Mouse (Mus musculus): ENCODE measurements around the gene Upp1.
"Not testable (repeated sequence)": the region's sequence is repeated elsewhere in the genome, so short reads cannot be mapped to it uniquely, and the experiment has no call there.

The Upp1 gene

DNA sequence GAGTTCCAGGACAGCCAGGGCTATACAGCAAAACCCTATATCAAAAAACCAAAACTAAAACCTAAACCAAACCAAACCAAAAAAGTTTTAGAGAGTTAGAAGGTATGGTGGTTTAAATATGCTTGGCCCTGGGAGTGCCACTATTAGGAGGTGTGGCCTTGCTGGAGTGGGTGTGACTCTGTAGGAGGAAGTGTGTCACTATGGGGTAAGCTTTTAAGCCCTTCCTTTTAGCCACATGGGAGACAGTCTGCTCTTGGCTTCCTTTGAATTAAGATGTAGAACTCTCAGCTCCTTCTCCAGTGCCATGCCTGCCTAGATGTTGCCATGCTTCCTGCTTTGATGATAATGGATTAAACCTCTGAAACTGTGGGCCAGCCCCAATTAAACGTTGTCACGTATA, 27.2 kb downstream of the Upp1 start:
- peaks cover 9% of the 10 kb centered on the region for H3K27me3 ChIP-seq (ENCODE audit: insufficient read depth, low read length)
- TF ChIP-seq CTCF (conservative IDR thresholded peaks at IDR 0.05; ENCODE audit: low read length): no peak
- TF ChIP-seq NANOG (IDR thresholded peaks at IDR 0.05; ENCODE audit: borderline replicate concordance, low read length): no peak
- no peak for TF ChIP-seq POU5F1 (IDR thresholded peaks at IDR 0.05; ENCODE audit: borderline replicate concordance, low read length)
- H3K9me3 ChIP-seq (ENCODE audit: low read length): peaks cover 32% of the 10 kb centered on the region

DNA sequence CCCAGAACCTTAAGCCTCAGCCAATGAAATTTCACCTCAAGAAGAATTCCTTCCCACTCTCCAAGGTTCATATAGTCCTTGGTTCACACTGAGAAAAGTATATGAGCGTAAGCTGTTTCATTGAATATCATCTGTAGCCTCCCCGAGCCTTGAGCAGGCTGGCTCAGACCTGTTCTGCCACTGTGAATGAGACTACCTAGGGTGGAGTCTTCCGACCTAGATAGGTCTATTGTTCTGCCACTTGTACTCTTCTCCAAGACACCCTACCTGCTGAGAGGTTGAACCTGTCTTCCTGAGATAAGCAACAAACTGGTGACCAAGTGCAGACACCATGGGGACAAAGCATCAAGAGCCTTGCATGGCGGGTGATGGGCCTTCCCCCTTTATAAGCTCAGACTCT, 28.2 kb downstream of the Upp1 start:
- no peak overlapping the region for H3K4me3 ChIP-seq (replicated peaks; ENCODE audit: low read length)
- H3K4me1 ChIP-seq (replicated peaks; ENCODE audit: low read depth, low read length): peaks cover 13% of the 10 kb centered on the region
- H3K36me3 ChIP-seq (ENCODE audit: insufficient read depth, low read length): no peaks in the 10 kb centered on the region
- peaks cover 19% of the 10 kb centered on the region for H3K27me3 ChIP-seq (ENCODE audit: insufficient read depth, low read length)
- TF ChIP-seq POU5F1 (IDR thresholded peaks at IDR 0.05; ENCODE audit: borderline replicate concordance, low read length) (no peak), NANOG (IDR thresholded peaks at IDR 0.05; ENCODE audit: borderline replicate concordance, low read length) (no peak), CTCF (conservative IDR thresholded peaks at IDR 0.05; ENCODE audit: low read length) (no peak)
- peaks cover 32% of the 10 kb centered on the region for H3K9me3 ChIP-seq (ENCODE audit: low read length)

More for the DNA sequence above, 27.2 kb downstream of the Upp1 start:
- H3K36me3 ChIP-seq (ENCODE audit: insufficient read depth, low read length): no peaks in the 10 kb centered on the region
- H3K4me3 ChIP-seq (replicated peaks; ENCODE audit: low read length): no peak overlapping the region
- peaks cover 13% of the 10 kb centered on the region for H3K4me1 ChIP-seq (replicated peaks; ENCODE audit: low read depth, low read length)

DNA sequence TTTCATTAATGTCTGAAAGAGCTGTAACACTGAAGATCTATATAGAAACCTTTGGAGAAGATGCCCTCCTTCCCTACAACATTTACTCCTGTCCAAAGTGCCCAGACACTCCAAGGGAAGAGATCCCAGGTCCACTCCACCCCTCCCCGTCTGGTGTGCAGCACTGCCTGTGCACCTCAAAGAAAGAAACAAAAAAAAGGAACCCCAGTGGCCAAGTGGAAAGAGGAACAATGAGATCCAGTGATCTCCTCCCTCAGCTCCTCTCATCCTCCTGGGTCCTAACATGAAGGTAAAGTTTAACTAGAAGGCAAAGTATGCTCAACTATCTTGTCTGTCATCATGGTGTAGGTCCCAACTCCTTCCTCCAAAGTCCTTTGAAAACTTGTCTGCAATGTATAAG, 28.8 kb downstream of the Upp1 start:
- H3K27me3 ChIP-seq (ENCODE audit: insufficient read depth, low read length): peaks cover 24% of the 10 kb centered on the region
- no peak overlapping the region for H3K4me3 ChIP-seq (replicated peaks; ENCODE audit: low read length)
- peaks cover 13% of the 10 kb centered on the region for H3K4me1 ChIP-seq (replicated peaks; ENCODE audit: low read depth, low read length)

DNA sequence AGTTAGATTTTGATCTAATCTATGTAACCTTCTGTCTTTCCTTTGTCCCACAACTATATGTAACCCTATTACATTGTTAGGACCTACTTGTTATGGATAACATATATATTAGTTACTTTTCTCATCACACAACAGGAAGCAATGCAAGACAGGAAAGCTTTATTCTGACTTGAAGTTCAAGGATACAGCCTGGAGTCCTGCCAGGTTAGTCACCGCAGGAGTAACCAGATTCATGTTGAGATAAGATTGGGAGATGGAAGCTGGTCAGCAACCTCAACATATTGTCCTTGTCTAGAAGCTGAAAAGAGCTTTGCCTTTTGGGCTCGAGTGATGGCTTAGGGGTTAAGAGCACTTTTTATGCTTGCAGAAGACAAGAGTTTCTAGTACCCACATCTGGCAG, 30.3 kb downstream of the Upp1 start:
- no peaks in the 10 kb centered on the region for H3K36me3 ChIP-seq (ENCODE audit: insufficient read depth, low read length)
- H3K4me1 ChIP-seq (replicated peaks; ENCODE audit: low read depth, low read length): peaks cover 13% of the 10 kb centered on the region
- TF ChIP-seq CTCF (conservative IDR thresholded peaks at IDR 0.05; ENCODE audit: low read length): no peak
- no peak for TF ChIP-seq POU5F1 (IDR thresholded peaks at IDR 0.05; ENCODE audit: borderline replicate concordance, low read length)
- TF ChIP-seq NANOG (IDR thresholded peaks at IDR 0.05; ENCODE audit: borderline replicate concordance, low read length): no peak
- peaks cover 32% of the 10 kb centered on the region for H3K9me3 ChIP-seq (ENCODE audit: low read length)
- no peak overlapping the region for H3K4me3 ChIP-seq (replicated peaks; ENCODE audit: low read length)
- peaks cover 29% of the 10 kb centered on the region for H3K27me3 ChIP-seq (ENCODE audit: insufficient read depth, low read length)

More for the DNA sequence above, 28.8 kb downstream of the Upp1 start:
- Histone ChIP-seq H3K36me3 (ENCODE audit: insufficient read depth, low read length) (no peaks in the 10 kb centered on the region), H3K9me3 (ENCODE audit: low read length) (peaks cover 32% of the 10 kb centered on the region)
- no peak for TF ChIP-seq POU5F1 (IDR thresholded peaks at IDR 0.05; ENCODE audit: borderline replicate concordance, low read length)
- no peak for TF ChIP-seq CTCF (conservative IDR thresholded peaks at IDR 0.05; ENCODE audit: low read length)
- TF ChIP-seq NANOG (IDR thresholded peaks at IDR 0.05; ENCODE audit: borderline replicate concordance, low read length): no peak

DNA sequence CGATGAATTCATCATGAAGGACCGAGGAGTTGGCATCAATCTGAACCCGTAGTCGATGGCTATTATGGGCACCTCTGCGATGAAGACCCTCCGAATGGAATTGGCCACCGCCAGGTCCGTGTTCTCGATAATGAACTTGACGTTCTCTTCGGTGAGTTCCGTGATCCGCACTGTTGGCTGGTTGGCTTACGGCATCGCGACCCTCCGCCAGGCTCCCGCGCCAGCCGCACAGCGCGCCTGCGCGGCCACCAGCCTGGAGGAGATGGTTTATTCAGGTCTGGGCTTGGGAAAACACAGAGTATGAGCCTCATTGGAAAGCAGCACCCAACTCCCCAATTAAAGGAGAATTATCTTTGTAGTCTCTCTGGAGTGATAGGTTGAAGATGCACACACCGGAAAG, 32.5 kb downstream of the Upp1 start:
- H3K4me1 ChIP-seq (replicated peaks; ENCODE audit: low read depth, low read length); H3K36me3 ChIP-seq (ENCODE audit: insufficient read depth, low read length): not testable (repeated sequence)
- peaks cover 27% of the 10 kb centered on the region for H3K9me3 ChIP-seq (ENCODE audit: low read length)

DNA sequence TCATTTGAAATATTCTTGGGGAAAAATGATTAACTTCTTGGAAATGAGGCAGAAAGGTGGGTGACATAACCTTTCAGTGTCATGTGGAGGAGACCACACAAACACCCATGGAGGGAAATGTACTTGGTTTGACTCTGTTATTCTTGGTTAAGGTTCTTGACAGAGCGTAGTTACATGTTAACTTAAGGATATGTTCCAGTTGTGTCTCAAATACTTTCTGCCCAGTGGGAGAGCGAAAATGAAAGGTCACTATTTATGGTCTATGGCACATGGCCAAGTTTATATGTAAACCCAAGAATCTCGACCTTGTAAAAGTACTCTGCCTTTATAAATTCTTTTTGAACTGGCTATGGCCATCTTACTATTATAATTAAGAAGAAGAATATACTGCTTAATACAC, 42.0 kb downstream of the Upp1 start:
- Histone ChIP-seq H3K36me3 (ENCODE audit: insufficient read depth, low read length) (no peaks in the 10 kb centered on the region), H3K9me3 (ENCODE audit: low read length) (no peaks in the 10 kb centered on the region), H3K4me1 (replicated peaks; ENCODE audit: low read depth, low read length) (no peaks in the 10 kb centered on the region), H3K4me3 (replicated peaks; ENCODE audit: low read length) (no peak overlapping the region), H3K27me3 (ENCODE audit: insufficient read depth, low read length) (0 out of 2 replicates have a peak, but pooled peaks cover under 1% of the 10 kb centered on the region)
- no peak for TF ChIP-seq CTCF (conservative IDR thresholded peaks at IDR 0.05; ENCODE audit: low read length)
- no peak for TF ChIP-seq NANOG (IDR thresholded peaks at IDR 0.05; ENCODE audit: borderline replicate concordance, low read length)

More for the DNA sequence above, 32.5 kb downstream of the Upp1 start:
- Histone ChIP-seq H3K4me3 (replicated peaks; ENCODE audit: low read length) (peak overlapping the region; percentile 29; the same call in 1 of the 2 replicates), H3K27me3 (ENCODE audit: insufficient read depth, low read length) (peaks cover 33% of the 10 kb centered on the region)

DNA sequence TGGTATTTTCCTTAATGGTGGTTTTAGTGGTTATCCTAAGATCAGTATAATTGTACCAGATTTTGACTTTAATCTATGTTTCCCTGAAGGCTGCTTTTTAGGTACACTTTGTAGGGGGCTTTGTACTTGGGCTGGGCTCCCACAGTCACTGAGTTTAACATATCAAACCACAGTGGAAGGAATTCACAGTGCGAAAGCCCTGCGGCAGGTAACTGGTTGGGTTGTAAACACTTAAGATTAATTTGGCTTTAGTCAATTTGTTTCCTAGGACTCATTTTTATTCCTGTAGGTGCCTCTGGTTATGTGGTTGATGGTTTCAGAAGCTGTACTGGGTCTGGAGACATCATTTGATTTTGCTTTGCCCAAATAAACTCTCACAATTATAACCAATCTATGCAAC, 49.4 kb downstream of the Upp1 start:
- Histone ChIP-seq H3K4me3 (replicated peaks; ENCODE audit: low read length) (no peak overlapping the region), H3K9me3 (ENCODE audit: low read length) (no peaks in the 10 kb centered on the region), H3K4me1 (replicated peaks; ENCODE audit: low read depth, low read length) (no peaks in the 10 kb centered on the region; the same call in 1 of the 2 replicates), H3K27me3 (ENCODE audit: insufficient read depth, low read length) (no peaks in the 10 kb centered on the region), H3K36me3 (ENCODE audit: insufficient read depth, low read length) (no peaks in the 10 kb centered on the region)
- TF ChIP-seq NANOG (IDR thresholded peaks at IDR 0.05; ENCODE audit: borderline replicate concordance, low read length) (no peak), POU5F1 (IDR thresholded peaks at IDR 0.05; ENCODE audit: borderline replicate concordance, low read length) (no peak), CTCF (conservative IDR thresholded peaks at IDR 0.05; ENCODE audit: low read length) (no peak)

DNA sequence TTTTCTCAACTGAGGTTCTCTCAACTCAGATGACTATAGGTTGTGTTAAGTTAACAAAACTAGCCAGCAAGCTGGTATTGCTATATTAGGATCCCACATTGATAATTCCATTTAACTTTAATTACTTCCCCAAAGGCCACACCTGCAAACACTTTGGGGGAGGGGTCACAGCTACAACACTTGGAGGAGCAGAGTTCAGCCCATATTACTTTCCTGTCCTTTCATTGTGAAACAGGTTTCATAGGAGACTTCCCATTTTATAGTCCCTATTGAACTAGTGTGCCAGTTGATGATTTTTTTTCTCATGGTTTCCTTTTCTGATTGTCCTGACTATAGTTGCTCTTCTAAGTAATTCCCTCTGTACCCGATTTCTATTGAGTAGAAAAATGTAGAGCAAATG, 63.6 kb downstream of the Upp1 start:
- H3K4me1 ChIP-seq (replicated peaks; ENCODE audit: low read depth, low read length): no peaks in the 10 kb centered on the region
- H3K4me3 ChIP-seq (replicated peaks; ENCODE audit: low read length): no peak overlapping the region
- no peaks in the 10 kb centered on the region for H3K27me3 ChIP-seq (ENCODE audit: insufficient read depth, low read length)
- H3K9me3 ChIP-seq (ENCODE audit: low read length): no peaks in the 10 kb centered on the region
- TF ChIP-seq CTCF (conservative IDR thresholded peaks at IDR 0.05; ENCODE audit: low read length) (no peak), POU5F1 (IDR thresholded peaks at IDR 0.05; ENCODE audit: borderline replicate concordance, low read length) (no peak), NANOG (IDR thresholded peaks at IDR 0.05; ENCODE audit: borderline replicate concordance, low read length) (no peak)
- no peaks in the 10 kb centered on the region for H3K36me3 ChIP-seq (ENCODE audit: insufficient read depth, low read length)
